Mouse (Mus musculus) kidney, postnatal 0 days (tissue): ENCODE results near the gene Megf8. TPM values are rescaled to one million over a fixed set of nuclear protein-coding genes. Genes with fewer than 3 reads are reported as not detected.

ENCODE experiments used
- ATAC-seq: fragments of 200-750 bp; cut with Nextera tagmentation; replicated peaks from 2 replicates; pipeline ENCODE4 v1.8.0; 2017; ENCODE audit warnings: low read depth, moderate number of reproducible peaks, moderate TSS enrichment, moderate library complexity; ENCODE audit not compliant: low FRiP score
- DNase-seq: peaks from one replicate; pipeline ENCODE4 v3.0.0-alpha.2; 2016; ENCODE audit warnings: low spot score
- H3K27ac ChIP-seq: fragments of 300-500 bp; sonication (generic); 2 replicates; pipeline ENCODE4 v1.5.1; 2014; ENCODE audit warnings: mild to moderate bottlenecking
- H3K27me3 ChIP-seq: fragments of 300-500 bp; sonication (generic); 2 replicates; pipeline ENCODE4 v1.6.1; 2014; ENCODE audit warnings: low read length, mixed read lengths; ENCODE audit not compliant: insufficient read depth
- H3K36me3 ChIP-seq: fragments of 300-500 bp; sonication (generic); 2 replicates; pipeline ENCODE4 v1.6.1; 2014; ENCODE audit warnings: low read length, mixed read lengths; ENCODE audit not compliant: insufficient read depth
- H3K4me1 ChIP-seq: fragments of 300-500 bp; sonication (generic); replicated peaks from 2 replicates; pipeline ENCODE4 v1.6.1; 2014; ENCODE audit warnings: antibody characterized with exemption, low read length, mixed read lengths; ENCODE audit not compliant: insufficient read depth
- H3K4me2 ChIP-seq: fragments of 300-500 bp; sonication (generic); 2 replicates; pipeline ENCODE4 v1.6.1; 2014; ENCODE audit warnings: mild to moderate bottlenecking, low read length, moderate library complexity, mixed read lengths
- H3K4me3 ChIP-seq: fragments of 300-500 bp; sonication (generic); replicated peaks from 2 replicates; pipeline ENCODE4 v1.5.1; 2014; ENCODE audit warnings: low read depth, low read length
- H3K9ac ChIP-seq: fragments of 300-500 bp; sonication (generic); 2 replicates; pipeline ENCODE4 v1.6.1; 2014; ENCODE audit warnings: low read depth, low read length
- H3K9me3 ChIP-seq: fragments of 300-500 bp; sonication (generic); replicated peaks from 2 replicates; pipeline ENCODE4 v1.6.1; 2016; ENCODE audit warnings: low read length, inconsistent platforms, mixed read lengths
- CTCF ChIP-seq: IDR thresholded peaks from 2 replicates; pipeline ENCODE4 v1.5.1; 2016; ENCODE audit warnings: antibody characterized with exemption, low read depth, mild to moderate bottlenecking, moderate library complexity
- WGBS: fragments of 180-500 bp; shearing (Covaris S2); extraction: QIAGEN DNeasy Blood & Tissue Kit; methylation state at CpG from one replicate; pipeline ENCODE4 v1.1.7; 2014; 5-methylcytosine and 5-hydroxymethylcytosine counted together
- polyA plus RNA-seq: library from polyadenylated mRNA; unstranded; fragments of >200 nt; fragmentation: Nextera tagmentation; extraction: Ambion mirVana; gene quantifications from 2 replicates; pipeline ENCODE4 v1.2.1, GENCODE M21; 2015

Megf8 gene
- polyA plus RNA-seq, 1 experiment from 2014 or later, result 8.1 TPM

GRCm38 (mm10) chr7:25279076-25279860 lies 37.7 kb upstream of the Megf8 start:
- peak overlapping the region; percentile 96 for H3K27ac ChIP-seq
- peaks cover 49% of the 10 kb centered on the region for H3K4me1 ChIP-seq
- H3K27me3 ChIP-seq, result no peaks in the 10 kb centered on the region
- peak overlapping the region; percentile 67 for H3K9ac ChIP-seq
- peak overlapping the region; percentile 62 for H3K4me3 ChIP-seq
- DNase-seq (peak; percentile 89), ATAC-seq (peak; percentile 21)
- peak overlapping the region; percentile 97 for H3K4me2 ChIP-seq
- WGBS, result 1% methylated on average over 48 of the region's 49 CpGs
- peak; percentile 47 for TF ChIP-seq CTCF
- no peaks in the 10 kb centered on the region for H3K36me3 ChIP-seq
- no peaks in the 10 kb centered on the region for H3K9me3 ChIP-seq

GRCm38 (mm10) chr7:25279861-25280791 lies 36.8 kb upstream of the Megf8 start:
- Histone ChIP-seq H3K9ac (peak overlapping the region; percentile 67), H3K36me3 (0 out of 2 replicates have a peak, but pooled peaks cover 2% of the 10 kb centered on the region), H3K4me3 (peak overlapping the region; percentile 62), H3K4me2 (peak overlapping the region; percentile 97), H3K9me3 (no peaks in the 10 kb centered on the region), H3K27me3 (no peaks in the 10 kb centered on the region), H3K4me1 (peaks cover 56% of the 10 kb centered on the region), H3K27ac (peak overlapping the region; percentile 96)
- TF ChIP-seq CTCF, result 0 out of 2 replicates have a peak, but pooled peaks have one; percentile 2
- DNase-seq (peak; percentile 62), ATAC-seq (no peak)
- WGBS, result 0% methylated on average over 6 of the region's 6 CpGs

- TF ChIP-seq CTCF, result no peak
- DNase-seq (no peak), ATAC-seq (no peak)
- Histone ChIP-seq H3K4me3 (no peak overlapping the region; the same call in 1 of the 2 replicates), H3K4me1 (peaks cover 47% of the 10 kb centered on the region), H3K9me3 (no peaks in the 10 kb centered on the region), H3K27me3 (no peaks in the 10 kb centered on the region), H3K9ac (no peak overlapping the region), H3K4me2 (peak overlapping the region; percentile 88), H3K36me3 (peaks cover 13% of the 10 kb centered on the region), H3K27ac (peak overlapping the region; percentile 96)
- 14% methylated on average over 12 of the region's 12 CpGs for WGBS
Measured at GRCm38 (mm10) chr7:25281166-25281733, 35.7 kb upstream of the Megf8 start.

GRCm38 (mm10) chr7:25281734-25282601 lies 35.0 kb upstream of the Megf8 start:
- DNase-seq (peak; percentile 98), ATAC-seq (peak; percentile 86)
- Histone ChIP-seq H3K27me3 (no peaks in the 10 kb centered on the region), H3K9me3 (no peaks in the 10 kb centered on the region), H3K27ac (peak overlapping the region; percentile 96), H3K4me3 (peak overlapping the region; percentile 71), H3K36me3 (peaks cover 20% of the 10 kb centered on the region), H3K4me1 (peaks cover 45% of the 10 kb centered on the region), H3K9ac (peak overlapping the region; percentile 71), H3K4me2 (peak overlapping the region; percentile 88)
- no peak; the same call in 1 of the 2 replicates for TF ChIP-seq CTCF
- under 1% methylated on average over 58 of the region's 108 CpGs for WGBS

- Histone ChIP-seq H3K27ac (peak overlapping the region; percentile 96), H3K4me2 (peak overlapping the region; percentile 88), H3K9me3 (no peaks in the 10 kb centered on the region), H3K4me3 (peak overlapping the region; percentile 71), H3K36me3 (peaks cover 28% of the 10 kb centered on the region), H3K27me3 (no peaks in the 10 kb centered on the region), H3K4me1 (peaks cover 38% of the 10 kb centered on the region), H3K9ac (peak overlapping the region; percentile 71)
- ATAC-seq, result peak; percentile 2; the same call in 1 of the 2 replicates
- WGBS, result under 1% methylated on average over 28 of the region's 36 CpGs
- no peak for TF ChIP-seq CTCF
- DNase-seq, result peak; percentile 47
Measured at GRCm38 (mm10) chr7:25282731-25283211, 34.2 kb upstream of the Megf8 start.
